Mouse (Mus musculus) megakaryocyte, embryonic 14.5 days (primary cell): ENCODE results near the gene Sema6b.

Experiments
- FLI1 ChIP-seq: IDR thresholded peaks from 2 replicates; pipeline ENCODE4 v1.6.1; 2012; ENCODE audit warnings: low read length, inconsistent platforms, mixed read lengths
- GATA1 ChIP-seq: IDR thresholded peaks from 3 replicates; pipeline ENCODE4 v1.6.1; 2012; ENCODE audit warnings: mixed read lengths, low read length, inconsistent platforms, borderline replicate concordance

DNA sequence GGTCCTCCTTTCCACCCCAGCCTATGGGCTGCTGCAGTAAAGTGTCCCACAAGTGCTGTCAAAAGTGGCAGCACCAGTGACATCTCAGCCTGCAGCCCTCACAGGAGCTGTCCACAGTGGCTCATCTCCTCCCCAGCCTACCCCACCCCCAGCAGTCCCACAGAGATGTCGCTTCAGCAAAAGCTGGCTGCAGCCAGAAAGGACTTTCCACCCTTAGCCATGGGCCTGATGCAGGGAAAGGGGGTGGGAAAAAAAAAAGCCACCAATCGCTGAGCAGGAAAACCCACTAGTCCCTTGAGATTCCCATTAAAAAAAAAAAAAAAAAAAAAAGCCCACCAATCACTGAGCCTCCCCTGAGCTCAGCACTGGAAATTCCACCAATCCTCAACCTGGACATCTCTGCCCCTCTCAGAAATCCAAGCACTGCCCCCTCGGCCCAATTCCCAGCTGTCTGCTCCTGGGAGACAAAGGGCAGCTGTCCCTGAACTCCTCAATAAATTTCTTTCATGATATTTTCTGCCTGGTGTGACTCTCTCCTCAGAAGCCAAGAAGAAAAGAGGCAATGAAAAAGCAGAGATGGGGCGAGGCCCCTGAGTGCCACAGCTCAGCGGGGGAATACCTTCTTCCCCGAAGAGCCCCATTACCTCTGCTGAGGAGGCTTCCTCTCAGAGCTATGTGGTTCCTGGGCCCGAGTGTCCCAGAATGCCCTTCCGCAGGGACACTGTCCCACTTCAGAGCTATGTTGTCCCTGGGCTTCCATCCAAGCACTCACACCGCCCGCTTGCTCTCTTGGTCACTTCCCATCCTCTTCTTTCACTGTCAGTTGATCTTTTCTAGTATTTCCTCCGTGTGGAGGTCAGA is 45.4 kb upstream of the Sema6b start:
- TF ChIP-seq GATA1 (no peak), FLI1 (no peak)
